ENCODE assay signal across 13 mouse cellular contexts in the genomic region with DNA sequence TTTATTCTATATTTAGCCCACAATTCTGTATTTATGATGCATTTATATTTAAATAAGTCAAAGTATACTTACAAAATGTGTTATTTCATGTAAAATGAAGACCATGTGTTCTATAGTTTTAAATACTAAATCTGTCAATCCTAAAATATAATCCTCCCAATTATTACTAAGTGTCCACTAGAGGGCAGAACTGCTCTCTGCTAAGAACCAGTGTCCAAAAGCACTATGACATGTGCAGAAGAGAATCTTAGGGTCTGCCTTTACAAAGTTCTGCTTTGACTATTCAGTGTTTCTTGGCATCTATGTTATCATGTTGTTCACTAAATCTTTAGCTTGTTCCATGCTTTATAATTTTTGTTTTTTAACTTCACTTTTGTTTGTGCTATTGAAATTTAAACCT. TPM values are rescaled to one million over a fixed set of nuclear protein-coding genes. Genes with fewer than 3 reads are reported as not detected.
DNase-seq lines count a peak whose midpoint lies in the region; ATAC-seq and TF ChIP-seq lines count a peak whose summit lies in the region.
"Had no signal": no experiment of that assay in that cellular context is flagged by ENCODE, and none has a peak within 500 bp of the region (broad histone marks: within the 10 kb centered on the region; RNA-seq: fewer than 3 reads in every experiment).

No protein-coding gene starts in this region.

- H3K36me3 ChIP-seq in forebrain, postnatal 0 days (ENCODE audit: insufficient read depth): no peaks in the 10 kb centered on the region
- H3K36me3 ChIP-seq in forebrain, embryonic 15.5 days: no peaks in the 10 kb centered on the region
- no peaks in the 10 kb centered on the region for H3K36me3 ChIP-seq in liver, postnatal 0 days (replicated peaks; ENCODE audit: insufficient read depth, low read length)
- no peaks in the 10 kb centered on the region for H3K36me3 ChIP-seq in liver, embryonic 11.5 days (ENCODE audit: control insufficient read depth, insufficient read depth, low read length)

- H3K9ac ChIP-seq in forebrain, postnatal 0 days: no peak overlapping the region
- no peak overlapping the region for H3K9ac ChIP-seq in forebrain, embryonic 15.5 days (replicated peaks)
- no peak overlapping the region for H3K9ac ChIP-seq in liver, postnatal 0 days (replicated peaks)
- no peak overlapping the region for H3K9ac ChIP-seq in liver, embryonic 11.5 days (ENCODE audit: low read depth, low read length)

- TF ChIP-seq CTCF in forebrain, postnatal 0 days (IDR thresholded peaks at IDR 0.05; ENCODE audit: low read depth): peak; percentile 43
- peak; percentile 57 for TF ChIP-seq CTCF in liver, postnatal 0 days (IDR thresholded peaks at IDR 0.05; ENCODE audit: low read depth)
- TF ChIP-seq CTCF in brain, embryonic 14.5 days (IDR thresholded peaks at IDR 0.05; ENCODE audit: borderline replicate concordance, extremely low read depth, insufficient read depth, insufficient read length): peak; percentile 14; the same call in 1 of the 2 replicates

- no peaks in the 10 kb centered on the region for H3K27me3 ChIP-seq in forebrain, postnatal 0 days (ENCODE audit: insufficient read depth, low read length)
- H3K27me3 ChIP-seq in forebrain, embryonic 15.5 days: no peaks in the 10 kb centered on the region
- no peaks in the 10 kb centered on the region for H3K27me3 ChIP-seq in liver, postnatal 0 days (ENCODE audit: insufficient read depth, low read length)
- no peaks in the 10 kb centered on the region for H3K27me3 ChIP-seq in liver, embryonic 11.5 days (replicated peaks; ENCODE audit: control insufficient read depth, insufficient read depth, low read length)

- TF ChIP-seq POLR2A in brain, embryonic 14.5 days (IDR thresholded peaks at IDR 0.05; ENCODE audit: borderline replicate concordance, extremely low read depth, insufficient read depth, insufficient read length, poor library complexity, severe bottlenecking): no peak

- H3K4me2 ChIP-seq in forebrain, postnatal 0 days (ENCODE audit: low read depth): no peak overlapping the region
- H3K4me2 ChIP-seq in forebrain, embryonic 15.5 days (replicated peaks): no peak overlapping the region
- H3K4me2 ChIP-seq in liver, postnatal 0 days (ENCODE audit: low read depth, low read length): no peak overlapping the region
- no peak overlapping the region for H3K4me2 ChIP-seq in liver, embryonic 11.5 days

- ATAC-seq in forebrain, postnatal 0 days: no peak
- no peak for ATAC-seq in forebrain, embryonic 15.5 days (replicated peaks)
- ATAC-seq in liver, postnatal 0 days: no peak
- no peak for ATAC-seq in liver, embryonic 11.5 days (replicated peaks; ENCODE audit: low FRiP score)
- no peak for ATAC-seq in activated CD4-positive, CD25-positive, alpha-beta regulatory T cell, adult 4 months

- H3K27ac ChIP-seq in forebrain, postnatal 0 days (ENCODE audit: low read depth, low read length): no peak overlapping the region
- H3K27ac ChIP-seq in forebrain, embryonic 15.5 days (replicated peaks): no peak overlapping the region
- H3K27ac ChIP-seq in liver, postnatal 0 days (ENCODE audit: low read depth): no peak overlapping the region
- no peak overlapping the region for H3K27ac ChIP-seq in liver, embryonic 11.5 days (ENCODE audit: low read depth, low read length)
- H3K27ac ChIP-seq: macrophage had no signal

- DNase-seq in forebrain, postnatal 0 days: no peak
- no peak for DNase-seq in liver, postnatal 0 days
- DNase-seq in liver, embryonic 11.5 days (ENCODE audit: low spot score): no peak
- DNase-seq in brain, embryonic 14.5 days (ENCODE audit: low read depth): peak; percentile 24
- peak; percentile 1 for DNase-seq in naive thymus-derived CD4-positive, alpha-beta T cell, adult 2 months (ENCODE audit: low read depth)
- DNase-seq in heart, adult 11 months: no peak
- DNase-seq: kidney, adult 11 months had no signal

- no peaks in the 10 kb centered on the region for H3K9me3 ChIP-seq in forebrain, postnatal 0 days (ENCODE audit: low read length)
- H3K9me3 ChIP-seq in forebrain, embryonic 15.5 days: no peaks in the 10 kb centered on the region
- no peaks in the 10 kb centered on the region for H3K9me3 ChIP-seq in liver, postnatal 0 days (ENCODE audit: low read length)
- no peaks in the 10 kb centered on the region for H3K9me3 ChIP-seq in liver, embryonic 11.5 days (ENCODE audit: control insufficient read depth, low read length)

- no peak for TF ChIP-seq EP300 in liver, postnatal 0 days (IDR thresholded peaks at IDR 0.05; ENCODE audit: low read depth)

- no peak overlapping the region for H3K4me3 ChIP-seq in forebrain, postnatal 0 days (ENCODE audit: low read depth, low read length)
- H3K4me3 ChIP-seq in forebrain, embryonic 15.5 days: no peak overlapping the region
- H3K4me3 ChIP-seq in liver, postnatal 0 days (ENCODE audit: low read depth, low read length): no peak overlapping the region
- no peak overlapping the region for H3K4me3 ChIP-seq in liver, embryonic 11.5 days (ENCODE audit: low read depth, low read length)

- H3K4me1 ChIP-seq in forebrain, postnatal 0 days (ENCODE audit: insufficient read depth): no peaks in the 10 kb centered on the region
- H3K4me1 ChIP-seq in forebrain, embryonic 15.5 days: no peaks in the 10 kb centered on the region
- H3K4me1 ChIP-seq in liver, postnatal 0 days (ENCODE audit: insufficient read depth): no peaks in the 10 kb centered on the region
- no peaks in the 10 kb centered on the region for H3K4me1 ChIP-seq in liver, embryonic 11.5 days (replicated peaks; ENCODE audit: control insufficient read depth, insufficient read depth, low read length)

RNA-seq across cellular contexts. Expression of a gene that starts 1.9 kb away (rescaled TPM):
- total RNA-seq in forebrain, postnatal 0 days (2014; rRNA removed): not detected in 2 replicates
- polyA plus RNA-seq in forebrain, postnatal 0 days (2015; fragmentation: Nextera tagmentation; extraction: Ambion mirVana): not detected in 2 replicates
- polyA plus RNA-seq in forebrain, embryonic 15.5 days (2015; fragmentation: Nextera tagmentation; extraction: Ambion mirVana): not detected in 2 replicates
- polyA plus RNA-seq in liver, postnatal 0 days (2015; fragmentation: Nextera tagmentation; extraction: Ambion mirVana): not detected in 2 replicates
- not detected in 2 replicates for polyA plus RNA-seq in liver, embryonic 11.5 days (2014; fragmentation: Nextera tagmentation; extraction: Ambion mirVana)
- not detected in 2 replicates for polyA plus RNA-seq in brain, embryonic 14.5 days (2012; rRNA removed)
- polyA plus RNA-seq in activated CD4-positive, CD25-positive, alpha-beta regulatory T cell, adult 4 months (2017; shearing (Covaris generic)): not detected
- total RNA-seq: heart, adult 8-10 months; left cerebral cortex, adult 8-10 months had no signal
- polyA plus RNA-seq: macrophage; stomach, embryonic 14.5 days had no signal

RNA-seq across cellular contexts. Expression of a gene that starts 7.4 kb away (rescaled TPM):
- total RNA-seq in forebrain, postnatal 0 days (2014; rRNA removed): not detected in 2 replicates
- polyA plus RNA-seq in forebrain, postnatal 0 days (2015; fragmentation: Nextera tagmentation; extraction: Ambion mirVana): not detected in 2 replicates
- not detected in 2 replicates for polyA plus RNA-seq in forebrain, embryonic 15.5 days (2015; fragmentation: Nextera tagmentation; extraction: Ambion mirVana)
- not detected in 2 replicates for polyA plus RNA-seq in liver, postnatal 0 days (2015; fragmentation: Nextera tagmentation; extraction: Ambion mirVana)
- polyA plus RNA-seq in liver, embryonic 11.5 days (2014; fragmentation: Nextera tagmentation; extraction: Ambion mirVana): not detected in 2 replicates
- not detected in 2 replicates for polyA plus RNA-seq in brain, embryonic 14.5 days (2012; rRNA removed)
- not detected for polyA plus RNA-seq in activated CD4-positive, CD25-positive, alpha-beta regulatory T cell, adult 4 months (2017; shearing (Covaris generic))
- total RNA-seq: heart, adult 8-10 months; left cerebral cortex, adult 8-10 months had no signal
- polyA plus RNA-seq: macrophage; stomach, embryonic 14.5 days had no signal

RNA-seq across cellular contexts. Expression of a gene that starts 51.4 kb away (rescaled TPM):
- total RNA-seq in forebrain, postnatal 0 days (2014; rRNA removed): not detected in 2 replicates
- polyA plus RNA-seq in forebrain, postnatal 0 days (2015; fragmentation: Nextera tagmentation; extraction: Ambion mirVana): not detected in 2 replicates
- polyA plus RNA-seq in forebrain, embryonic 15.5 days (2015; fragmentation: Nextera tagmentation; extraction: Ambion mirVana): not detected in 2 replicates
- not detected in 2 replicates for polyA plus RNA-seq in liver, postnatal 0 days (2015; fragmentation: Nextera tagmentation; extraction: Ambion mirVana)
- not detected in 2 replicates for polyA plus RNA-seq in liver, embryonic 11.5 days (2014; fragmentation: Nextera tagmentation; extraction: Ambion mirVana)
- polyA plus RNA-seq in brain, embryonic 14.5 days (2012; rRNA removed): not detected in 2 replicates
- not detected for polyA plus RNA-seq in activated CD4-positive, CD25-positive, alpha-beta regulatory T cell, adult 4 months (2017; shearing (Covaris generic))
- total RNA-seq: heart, adult 8-10 months; left cerebral cortex, adult 8-10 months had no signal
- polyA plus RNA-seq: macrophage; stomach, embryonic 14.5 days had no signal

RNA-seq across cellular contexts. Expression of a gene that starts 53.7 kb away (rescaled TPM):
- not detected in 2 replicates for total RNA-seq in forebrain, postnatal 0 days (2014; rRNA removed)
- polyA plus RNA-seq in forebrain, postnatal 0 days (2015; fragmentation: Nextera tagmentation; extraction: Ambion mirVana): not detected in 2 replicates
- not detected in 2 replicates for polyA plus RNA-seq in forebrain, embryonic 15.5 days (2015; fragmentation: Nextera tagmentation; extraction: Ambion mirVana)
- polyA plus RNA-seq in liver, postnatal 0 days (2015; fragmentation: Nextera tagmentation; extraction: Ambion mirVana): not detected in 2 replicates
- not detected in 2 replicates for polyA plus RNA-seq in liver, embryonic 11.5 days (2014; fragmentation: Nextera tagmentation; extraction: Ambion mirVana)
- not detected in 2 replicates for polyA plus RNA-seq in brain, embryonic 14.5 days (2012; rRNA removed)
- not detected for polyA plus RNA-seq in activated CD4-positive, CD25-positive, alpha-beta regulatory T cell, adult 4 months (2017; shearing (Covaris generic))
- total RNA-seq: heart, adult 8-10 months; left cerebral cortex, adult 8-10 months had no signal
- polyA plus RNA-seq: macrophage; stomach, embryonic 14.5 days had no signal

Comparison
In these comparisons a context has a peak if more than half of its experiments do, and no peak if none do; other contexts are left out.
1. DNase-seq: peak in brain, embryonic 14.5 days (single experiment) and naive thymus-derived CD4-positive, alpha-beta T cell, adult 2 months (single experiment); none in forebrain, postnatal 0 days (single experiment), liver, postnatal 0 days (single experiment), liver, embryonic 11.5 days (single experiment) and heart, adult 11 months (single experiment).
2. Peak in every context shown above with its lines, with median percentiles within 50 percentile points of each other: CTCF ChIP-seq.